Mouse (Mus musculus) megakaryocyte, embryonic 14.5 days (primary cell): ENCODE data around the gene Itpr1.

Source experiments
- FLI1 ChIP-seq: IDR thresholded peaks from 2 replicates; pipeline ENCODE4 v1.6.1; 2012; ENCODE audit warnings: low read length, inconsistent platforms, mixed read lengths
- GATA1 ChIP-seq: IDR thresholded peaks from 3 replicates; pipeline ENCODE4 v1.6.1; 2012; ENCODE audit warnings: mixed read lengths, low read length, inconsistent platforms, borderline replicate concordance

DNA sequence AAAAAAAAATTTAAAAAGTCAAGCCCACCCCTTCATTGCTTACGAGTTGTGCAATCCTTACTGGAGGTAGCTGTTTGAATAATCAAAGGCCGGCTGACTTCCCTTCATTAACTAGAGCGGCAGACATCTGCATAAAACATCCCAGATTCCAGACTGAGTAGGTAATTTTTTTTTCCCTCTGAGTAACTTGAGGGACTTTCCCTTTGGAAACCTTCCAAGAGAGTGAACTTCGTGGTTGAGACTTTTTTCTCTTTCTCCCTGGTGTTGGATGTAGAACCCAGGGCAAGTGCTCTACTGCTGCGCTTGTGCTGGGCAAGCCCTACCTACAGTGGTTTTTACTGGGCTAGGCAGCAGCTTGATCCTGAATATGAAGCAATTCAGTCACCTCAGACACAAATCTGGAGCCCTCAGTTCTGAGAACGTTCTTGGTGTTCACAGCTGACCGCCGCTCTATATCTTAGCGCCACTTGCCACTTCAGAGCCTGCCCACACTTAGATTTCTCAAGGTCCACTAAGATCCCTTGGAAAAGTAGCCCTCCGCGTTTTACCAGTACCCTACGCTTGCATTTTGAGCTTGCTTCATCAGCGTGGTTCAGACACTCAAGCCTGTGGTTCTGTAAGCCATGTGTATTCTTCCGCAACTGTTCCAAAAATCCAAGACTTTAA lies 244.8 kb downstream of the Itpr1 start:
- no peak for TF ChIP-seq FLI1
- TF ChIP-seq GATA1: no peak
